Mouse (Mus musculus): ENCODE data around the gene Ippk. TPM values are rescaled to one million over a fixed set of nuclear protein-coding genes. Genes with fewer than 3 reads are reported as not detected.

The Ippk gene
- polyA plus RNA-seq, 1 experiment from 2014 or later, result 19.5 TPM

- DNase-seq (ENCODE audit: low spot score), result no peak
- Histone ChIP-seq H3K27ac (no peak overlapping the region), H3K4me1 (replicated peaks) (no peaks in the 10 kb centered on the region), H3K9me3 (0 out of 2 replicates have a peak, but pooled peaks cover 3% of the 10 kb centered on the region), H3K4me3 (no peak overlapping the region), H3K36me3 (peaks cover 15% of the 10 kb centered on the region), H3K27me3 (ENCODE audit: insufficient read depth, poor library complexity, severe bottlenecking) (no peaks in the 10 kb centered on the region)
- WGBS, result 95% methylated on average over 3 of the region's 3 CpGs
These were observed 26.1 kb upstream of the Ippk start for GRCm38 (mm10) chr13:49394886-49395447.

- H3K4me1 ChIP-seq (replicated peaks), result no peaks in the 10 kb centered on the region
- H3K27me3 ChIP-seq (ENCODE audit: insufficient read depth, poor library complexity, severe bottlenecking), result no peaks in the 10 kb centered on the region
- H3K27ac ChIP-seq, result no peak overlapping the region
- 86% methylated on average over 1 of the region's 1 CpGs for WGBS
- H3K9me3 ChIP-seq, result 0 out of 2 replicates have a peak, but pooled peaks cover 3% of the 10 kb centered on the region
- no peak for DNase-seq (ENCODE audit: low spot score)
- no peaks in the 10 kb centered on the region for H3K36me3 ChIP-seq
- H3K4me3 ChIP-seq, result no peak overlapping the region
These were observed 24.3 kb upstream of the Ippk start for GRCm38 (mm10) chr13:49396798-49397197.

DNA sequence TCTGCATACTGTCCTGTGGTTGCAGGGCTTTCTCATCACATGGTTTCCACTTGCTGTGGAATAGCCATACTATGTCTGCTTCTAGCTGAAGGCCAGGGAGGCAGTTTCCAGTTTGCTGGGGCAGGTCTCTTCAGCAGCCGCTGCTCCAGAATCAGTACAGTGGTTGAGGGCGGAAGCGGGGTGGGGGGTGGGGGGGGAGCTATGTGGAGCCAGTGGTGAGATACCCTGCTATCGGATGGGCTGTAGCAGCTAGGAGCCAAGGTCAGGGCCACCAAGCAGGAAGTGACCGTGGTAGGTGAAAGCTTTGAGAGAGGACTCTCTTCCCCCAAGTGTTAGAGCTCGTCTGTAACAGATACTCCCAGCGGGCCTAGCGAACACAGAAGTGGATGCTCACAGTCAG lies 22.9 kb upstream of the Ippk start:
- Histone ChIP-seq H3K9me3 (0 out of 2 replicates have a peak, but pooled peaks cover 3% of the 10 kb centered on the region), H3K27ac (no peak overlapping the region), H3K36me3 (no peaks in the 10 kb centered on the region), H3K4me3 (no peak overlapping the region), H3K4me1 (replicated peaks) (no peaks in the 10 kb centered on the region), H3K27me3 (ENCODE audit: insufficient read depth, poor library complexity, severe bottlenecking) (no peaks in the 10 kb centered on the region)
- WGBS, result 82% methylated on average over 8 of the region's 8 CpGs
- no peak for DNase-seq (ENCODE audit: low spot score)

GRCm38 (mm10) chr13:49400139-49400538 lies 20.9 kb upstream of the Ippk start:
- WGBS, result 69% methylated on average over 6 of the region's 6 CpGs
- no peak overlapping the region for H3K27ac ChIP-seq

GRCm38 (mm10) chr13:49402628-49403027 lies 18.4 kb upstream of the Ippk start:
- Histone ChIP-seq H3K4me3 (no peak overlapping the region), H3K27me3 (ENCODE audit: insufficient read depth, poor library complexity, severe bottlenecking) (no peaks in the 10 kb centered on the region), H3K27ac (no peak overlapping the region), H3K4me1 (replicated peaks) (no peaks in the 10 kb centered on the region), H3K9me3 (0 out of 2 replicates have a peak, but pooled peaks cover 3% of the 10 kb centered on the region), H3K36me3 (no peaks in the 10 kb centered on the region)
- 75% methylated on average over 2 of the region's 2 CpGs for WGBS
- DNase-seq (ENCODE audit: low spot score), result no peak

More at GRCm38 (mm10) chr13:49400139-49400538, 20.9 kb upstream of the Ippk start:
- 0 out of 2 replicates have a peak, but pooled peaks cover 3% of the 10 kb centered on the region for H3K9me3 ChIP-seq
- no peak overlapping the region for H3K4me3 ChIP-seq
- H3K4me1 ChIP-seq (replicated peaks), result no peaks in the 10 kb centered on the region
- peak; percentile 49 for DNase-seq (ENCODE audit: low spot score)
- no peaks in the 10 kb centered on the region for H3K27me3 ChIP-seq (ENCODE audit: insufficient read depth, poor library complexity, severe bottlenecking)
- no peaks in the 10 kb centered on the region for H3K36me3 ChIP-seq

GRCm38 (mm10) chr13:49407795-49408194 lies 13.3 kb upstream of the Ippk start:
- H3K9me3 ChIP-seq, result no peaks in the 10 kb centered on the region
- no peaks in the 10 kb centered on the region for H3K27me3 ChIP-seq (ENCODE audit: insufficient read depth, poor library complexity, severe bottlenecking)
- H3K36me3 ChIP-seq, result no peaks in the 10 kb centered on the region
- H3K4me1 ChIP-seq (replicated peaks), result no peaks in the 10 kb centered on the region
- H3K4me3 ChIP-seq, result no peak overlapping the region
- no peak overlapping the region for H3K27ac ChIP-seq
- no peak for DNase-seq (ENCODE audit: low spot score)

- peak overlapping the region; percentile 94 for H3K27ac ChIP-seq
These were observed 513 bp downstream of the Ippk start for GRCm38 (mm10) chr13:49421606-49421917.

DNA sequence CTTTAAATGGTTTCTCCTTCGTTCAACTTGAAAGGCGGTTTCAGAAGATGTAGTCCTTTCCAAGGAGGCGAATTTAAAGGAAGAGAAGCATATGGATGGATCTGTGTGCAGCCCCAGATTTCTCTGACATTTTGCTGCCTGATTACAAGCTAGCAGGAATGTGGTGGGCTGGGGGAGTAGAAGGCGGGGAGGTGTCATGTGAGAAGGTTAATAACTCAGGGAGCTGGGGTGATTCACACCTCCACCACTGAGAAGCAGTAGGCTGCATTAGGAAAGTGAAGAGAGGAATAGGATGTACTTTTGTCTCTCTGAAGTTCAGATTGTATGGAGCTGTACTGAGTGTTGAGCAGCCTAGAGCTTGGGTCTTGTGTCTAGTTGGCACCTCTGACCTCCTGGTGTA lies 910 bp downstream of the Ippk start:
- Histone ChIP-seq H3K27me3 (ENCODE audit: insufficient read depth, poor library complexity, severe bottlenecking) (no peaks in the 10 kb centered on the region; the same call in 1 of the 2 replicates), H3K4me1 (replicated peaks) (peaks cover 32% of the 10 kb centered on the region), H3K4me3 (peak overlapping the region; percentile 87), H3K27ac (peak overlapping the region; percentile 94), H3K9me3 (no peaks in the 10 kb centered on the region), H3K36me3 (peaks cover 3% of the 10 kb centered on the region; the same call in 1 of the 2 replicates)
- WGBS, result 34% methylated on average over 4 of the region's 4 CpGs
- no peak for DNase-seq (ENCODE audit: low spot score)

More at GRCm38 (mm10) chr13:49421606-49421917, 513 bp downstream of the Ippk start:
- Histone ChIP-seq H3K36me3 (peaks cover 3% of the 10 kb centered on the region; the same call in 1 of the 2 replicates), H3K9me3 (no peaks in the 10 kb centered on the region), H3K27me3 (ENCODE audit: insufficient read depth, poor library complexity, severe bottlenecking) (no peaks in the 10 kb centered on the region; the same call in 1 of the 2 replicates), H3K4me1 (replicated peaks) (peaks cover 32% of the 10 kb centered on the region), H3K4me3 (peak overlapping the region; percentile 87)
- under 1% methylated on average over 15 of the region's 15 CpGs for WGBS
- peak; percentile 38 for DNase-seq (ENCODE audit: low spot score)

DNA sequence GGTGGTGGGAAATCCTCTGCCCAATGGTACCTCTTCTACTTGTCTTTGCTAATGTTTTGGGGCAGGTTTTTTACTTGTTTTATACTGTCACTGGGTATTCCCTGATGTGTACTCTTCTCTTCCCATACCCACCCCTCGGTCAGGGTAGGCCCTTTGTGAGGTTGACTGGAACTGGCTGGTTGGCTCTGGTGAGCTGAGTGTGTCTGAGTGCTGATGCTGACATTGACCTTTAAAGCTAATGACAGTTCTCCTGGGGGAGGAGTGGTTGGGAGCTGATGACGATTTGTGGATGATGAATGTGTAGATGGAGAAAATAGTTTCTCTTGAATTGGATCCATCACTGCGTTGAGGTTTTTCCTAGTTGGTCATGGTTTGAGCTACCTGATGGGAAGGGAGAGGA lies 5.7 kb downstream of the Ippk start:
- Histone ChIP-seq H3K9me3 (no peaks in the 10 kb centered on the region), H3K36me3 (peaks cover 3% of the 10 kb centered on the region; the same call in 1 of the 2 replicates), H3K27me3 (ENCODE audit: insufficient read depth, poor library complexity, severe bottlenecking) (no peaks in the 10 kb centered on the region), H3K27ac (no peak overlapping the region), H3K4me1 (replicated peaks) (peaks cover 29% of the 10 kb centered on the region), H3K4me3 (no peak overlapping the region)
- WGBS, result 89% methylated on average over 3 of the region's 3 CpGs
- DNase-seq (ENCODE audit: low spot score), result no peak

GRCm38 (mm10) chr13:49428042-49428675 lies 7.1 kb downstream of the Ippk start:
- Histone ChIP-seq H3K36me3 (peaks cover 12% of the 10 kb centered on the region), H3K27ac (no peak overlapping the region), H3K4me3 (no peak overlapping the region), H3K9me3 (no peaks in the 10 kb centered on the region), H3K27me3 (ENCODE audit: insufficient read depth, poor library complexity, severe bottlenecking) (no peaks in the 10 kb centered on the region), H3K4me1 (replicated peaks) (peaks cover 15% of the 10 kb centered on the region)
- WGBS, result 93% methylated on average over 1 of the region's 1 CpGs
- DNase-seq (ENCODE audit: low spot score), result no peak

DNA sequence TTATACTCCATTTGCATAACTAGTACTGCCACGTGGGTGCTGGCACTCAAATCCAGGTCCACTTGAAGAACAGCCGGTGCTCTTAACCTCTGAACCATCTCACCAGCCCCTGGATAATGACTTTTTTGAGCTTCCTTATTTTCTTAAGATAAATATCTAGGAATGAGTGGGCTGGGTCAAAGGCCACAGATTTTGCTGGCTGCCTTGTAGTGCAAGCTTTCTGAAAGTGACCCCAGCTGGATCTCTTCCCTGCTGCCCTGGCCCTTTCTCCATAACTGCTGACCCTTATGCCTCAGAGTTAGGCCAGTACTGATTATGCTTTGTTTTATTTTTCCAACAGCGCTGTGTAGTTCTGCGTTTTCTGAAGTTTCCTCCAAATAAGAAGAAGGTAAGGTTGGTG lies 9.5 kb downstream of the Ippk start:
- no peaks in the 10 kb centered on the region for H3K9me3 ChIP-seq
- H3K4me3 ChIP-seq, result no peak overlapping the region
- H3K27ac ChIP-seq, result no peak overlapping the region
- 80% methylated on average over 4 of the region's 4 CpGs for WGBS
- no peaks in the 10 kb centered on the region for H3K27me3 ChIP-seq (ENCODE audit: insufficient read depth, poor library complexity, severe bottlenecking)
- H3K4me1 ChIP-seq (replicated peaks), result peaks cover 11% of the 10 kb centered on the region; the same call in 1 of the 2 replicates
- peaks cover 31% of the 10 kb centered on the region for H3K36me3 ChIP-seq
- DNase-seq (ENCODE audit: low spot score), result no peak

DNA sequence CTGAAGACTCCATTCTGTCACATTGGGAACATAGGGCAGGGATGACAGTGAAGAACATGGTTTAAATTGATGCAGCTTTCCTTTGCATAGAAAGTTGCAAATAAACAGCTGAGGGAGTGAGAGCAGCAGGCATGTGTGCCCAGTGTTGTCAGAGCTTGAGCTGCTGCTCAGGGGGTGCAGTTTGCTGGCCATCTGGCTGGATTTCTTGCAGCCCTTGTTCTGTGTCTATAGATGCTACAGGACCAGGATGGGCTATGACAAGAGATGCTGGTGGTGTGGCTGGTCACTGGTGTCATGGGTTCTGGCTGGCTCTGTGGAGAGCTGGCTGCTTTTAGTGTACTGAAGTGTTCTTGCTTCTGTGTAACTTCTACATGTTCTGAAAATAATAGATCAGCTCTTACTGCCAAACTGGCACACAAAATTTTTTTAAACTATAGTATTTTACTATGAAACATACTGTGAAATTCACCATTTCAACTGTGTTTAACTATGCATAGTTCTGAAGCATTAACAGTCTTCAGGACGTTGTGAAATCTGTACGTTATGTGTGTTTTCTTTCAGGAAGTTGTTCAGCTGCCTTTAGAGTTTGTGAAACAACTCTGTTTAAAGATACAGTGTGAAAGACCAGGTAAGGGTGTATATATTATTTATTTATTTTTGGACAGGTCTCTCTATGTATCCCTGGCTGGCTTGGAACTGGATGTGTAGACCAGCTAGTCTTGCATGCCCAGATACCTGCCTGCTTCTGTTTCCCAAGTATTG lies 12.4 kb downstream of the Ippk start:
- 94% methylated on average over 2 of the region's 2 CpGs for WGBS
- Histone ChIP-seq H3K4me1 (replicated peaks) (peaks cover 11% of the 10 kb centered on the region; the same call in 1 of the 2 replicates), H3K27me3 (ENCODE audit: insufficient read depth, poor library complexity, severe bottlenecking) (no peaks in the 10 kb centered on the region), H3K36me3 (peaks cover 60% of the 10 kb centered on the region), H3K27ac (no peak overlapping the region), H3K9me3 (no peaks in the 10 kb centered on the region), H3K4me3 (no peak overlapping the region)
- DNase-seq (ENCODE audit: low spot score), result no peak

GRCm38 (mm10) chr13:49435745-49436144 lies 14.7 kb downstream of the Ippk start:
- no peaks in the 10 kb centered on the region for H3K9me3 ChIP-seq
- H3K4me1 ChIP-seq (replicated peaks), result 0 out of 2 replicates have a peak, but pooled peaks cover 5% of the 10 kb centered on the region
- WGBS, result 91% methylated on average over 1 of the region's 1 CpGs
- no peak overlapping the region for H3K27ac ChIP-seq
- no peak for DNase-seq (ENCODE audit: low spot score)
- no peaks in the 10 kb centered on the region for H3K27me3 ChIP-seq (ENCODE audit: insufficient read depth, poor library complexity, severe bottlenecking)
- H3K4me3 ChIP-seq, result no peak overlapping the region
- peaks cover 64% of the 10 kb centered on the region for H3K36me3 ChIP-seq

Data from hindbrain, embryonic 10.5 days (tissue).